Mouse (Mus musculus) heart, embryonic 13.5 days (tissue): ENCODE results near the gene Mycn. TPM values are rescaled to one million over a fixed set of nuclear protein-coding genes. Genes with fewer than 3 reads are reported as not detected.

Experiments used
- ATAC-seq: fragments of 200-750 bp; cut with Nextera tagmentation; 2 replicates; pipeline ENCODE4 v1.8.0; 2017; ENCODE audit warnings: moderate TSS enrichment; ENCODE audit not compliant: insufficient number of reproducible peaks, low FRiP score, low TSS enrichment; ENCODE audit errors: extremely low read depth
- H3K27ac ChIP-seq: fragments of 300-500 bp; sonication (generic); replicated peaks from 2 replicates; pipeline ENCODE4 v1.5.1; 2015; ENCODE audit warnings: moderate library complexity, mild to moderate bottlenecking, inconsistent platforms
- H3K27me3 ChIP-seq: fragments of 300-500 bp; sonication (generic); replicated peaks from 2 replicates; pipeline ENCODE4 v1.6.1; 2015; ENCODE audit warnings: mild to moderate bottlenecking, inconsistent platforms
- H3K36me3 ChIP-seq: fragments of 300-500 bp; sonication (generic); 2 replicates; pipeline ENCODE4 v1.6.1; 2015; ENCODE audit warnings: mild to moderate bottlenecking, inconsistent platforms
- H3K4me1 ChIP-seq: fragments of 300-500 bp; sonication (generic); 2 replicates; pipeline ENCODE4 v1.6.1; 2015; ENCODE audit warnings: inconsistent platforms
- H3K4me2 ChIP-seq: fragments of 300-500 bp; sonication (generic); 2 replicates; pipeline ENCODE4 v1.6.1; 2015; ENCODE audit warnings: inconsistent platforms, mild to moderate bottlenecking, moderate library complexity
- H3K4me3 ChIP-seq: fragments of 300-500 bp; sonication (generic); 2 replicates; pipeline ENCODE4 v1.5.1; 2015; ENCODE audit warnings: moderate library complexity, mild to moderate bottlenecking, inconsistent platforms
- H3K9ac ChIP-seq: fragments of 300-500 bp; sonication (generic); 2 replicates; pipeline ENCODE4 v1.6.1; 2015; ENCODE audit warnings: inconsistent platforms, mild to moderate bottlenecking, moderate library complexity
- H3K9me3 ChIP-seq: fragments of 300-500 bp; sonication (generic); 2 replicates; pipeline ENCODE4 v1.6.1; 2016; ENCODE audit warnings: inconsistent platforms
- WGBS: fragments of 180-500 bp; shearing (Covaris S2); methylation state at CpG from one replicate; pipeline ENCODE4 v1.1.7; 2015; ENCODE audit warnings: mixed read lengths; 5-methylcytosine and 5-hydroxymethylcytosine counted together
- polyA plus RNA-seq: library from polyadenylated mRNA; unstranded; fragments of >200 nt; fragmentation: Nextera tagmentation; extraction: Ambion mirVana; gene quantifications from 2 replicates; pipeline ENCODE4 v1.2.1, GENCODE M21; 2015

Gene Mycn
- polyA plus RNA-seq, result 45.4 and 52.2 TPM in 2 replicates

DNA sequence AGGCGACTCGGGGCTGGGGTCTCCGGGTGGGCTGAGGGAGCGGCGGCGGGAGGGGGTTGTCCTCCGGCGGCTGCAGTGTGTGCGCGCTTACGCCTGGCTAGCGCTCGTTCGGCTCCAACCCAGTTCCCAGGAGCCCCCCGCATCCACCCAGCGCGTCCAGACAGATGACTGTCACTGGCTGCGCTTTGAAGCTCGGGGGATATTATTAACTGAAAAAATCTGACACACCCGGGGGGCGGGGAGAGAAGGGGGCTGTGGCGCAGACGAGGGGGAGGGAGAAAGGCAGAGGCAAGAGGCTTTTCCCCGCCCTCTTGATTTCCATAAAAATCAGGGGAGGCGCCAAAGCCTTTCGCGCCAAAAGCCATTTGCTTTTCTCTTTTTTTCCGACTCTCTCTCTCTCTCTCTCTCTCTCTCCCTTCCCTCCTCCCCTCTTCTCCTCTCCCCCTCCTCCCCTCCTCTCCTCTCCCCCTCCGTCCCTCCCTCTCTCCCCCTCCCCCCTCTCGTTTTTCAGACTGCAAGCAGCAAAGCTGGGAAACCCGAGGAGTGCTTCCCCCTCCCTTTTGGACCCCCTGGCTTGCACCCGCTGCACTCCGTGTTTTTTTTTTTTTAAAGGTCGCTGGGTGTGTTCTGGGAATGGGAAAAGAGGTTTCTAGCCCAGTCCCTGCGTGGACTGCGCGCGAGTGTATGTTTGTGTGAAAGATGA lies at the start of gene Mycn:
Gene Mycn (minus strand): TSS at position 254 of the 703 bp plus-strand sequence.
- Histone ChIP-seq H3K9me3 (no peaks in the 10 kb centered on the region), H3K4me3 (peak within 1 kb of the TSS; percentile 78), H3K36me3 (peaks cover 18% of the 10 kb centered on the region), H3K4me2 (peak within 1 kb of the TSS; percentile 86), H3K9ac (peak within 1 kb of the TSS; percentile 94), H3K27me3 (no peaks in the 10 kb centered on the region; the same call in 1 of the 2 replicates), H3K4me1 (peaks cover 41% of the 10 kb centered on the region), H3K27ac (peak within 1 kb of the TSS; percentile 87)
- 0% methylated on average over 38 of the region's 38 CpGs for WGBS
- peak; percentile 62; the same call in 1 of the 2 replicates for ATAC-seq

DNA sequence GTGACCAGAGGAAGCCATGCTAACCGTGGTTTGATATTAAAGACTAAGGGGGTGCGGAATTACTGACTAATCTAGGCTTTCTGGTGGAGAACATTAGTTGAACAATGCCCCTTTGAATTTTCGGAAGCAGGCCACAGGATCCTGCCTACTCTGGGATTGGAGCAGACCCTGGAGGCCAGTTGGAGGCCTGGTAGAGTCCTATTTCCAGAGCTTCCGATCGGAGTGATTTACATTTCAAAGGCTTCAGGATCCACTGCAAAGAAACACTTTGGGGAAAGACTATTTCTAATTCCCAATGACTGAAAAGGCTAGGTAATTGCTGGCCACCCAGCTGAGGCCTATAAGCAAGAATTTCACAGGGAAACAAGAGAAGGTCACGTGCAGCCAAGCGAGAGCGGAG lies 45.7 kb upstream of the Mycn start:
- H3K36me3 ChIP-seq, result no peaks in the 10 kb centered on the region
- H3K9ac ChIP-seq, result no peak overlapping the region
- H3K27ac ChIP-seq, result no peak overlapping the region
- no peak overlapping the region for H3K4me3 ChIP-seq
- no peaks in the 10 kb centered on the region for H3K27me3 ChIP-seq
- 81% methylated on average over 8 of the region's 8 CpGs for WGBS
- ATAC-seq, result no peak
- H3K4me1 ChIP-seq, result peaks cover 13% of the 10 kb centered on the region
- H3K4me2 ChIP-seq, result no peak overlapping the region
- no peaks in the 10 kb centered on the region for H3K9me3 ChIP-seq

DNA sequence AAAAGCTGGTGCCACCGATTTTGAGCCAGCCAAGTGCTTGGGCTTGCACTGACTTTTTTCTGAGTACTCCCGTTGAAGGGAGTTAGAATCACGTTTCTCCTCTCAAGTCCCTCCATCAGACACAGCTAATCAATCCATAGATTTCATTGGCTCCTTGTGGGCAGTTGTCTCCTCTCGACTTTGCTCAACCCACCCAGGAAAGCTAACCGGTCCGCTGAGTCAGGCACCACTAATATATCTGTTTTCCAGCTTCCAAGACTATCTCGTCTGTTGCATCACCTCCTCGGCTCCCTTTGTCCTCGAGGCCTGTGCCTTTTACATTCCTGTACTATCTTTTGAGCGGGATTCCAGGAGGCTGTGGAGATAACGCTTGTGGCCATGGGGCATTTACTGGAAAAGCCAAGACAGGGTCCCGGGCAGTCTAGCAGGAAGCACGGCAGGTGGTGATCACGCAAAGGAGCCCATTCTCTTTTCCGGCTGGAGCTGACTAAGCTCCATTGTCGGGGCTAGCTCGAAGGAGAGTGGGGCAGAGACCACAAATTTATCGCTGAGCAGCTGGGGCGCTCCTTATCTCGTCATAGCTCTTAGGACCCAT lies 45.0 kb upstream of the Mycn start:
- H3K27ac ChIP-seq, result no peak overlapping the region
- 26% methylated on average over 20 of the region's 20 CpGs for WGBS
- no peak for ATAC-seq

DNA sequence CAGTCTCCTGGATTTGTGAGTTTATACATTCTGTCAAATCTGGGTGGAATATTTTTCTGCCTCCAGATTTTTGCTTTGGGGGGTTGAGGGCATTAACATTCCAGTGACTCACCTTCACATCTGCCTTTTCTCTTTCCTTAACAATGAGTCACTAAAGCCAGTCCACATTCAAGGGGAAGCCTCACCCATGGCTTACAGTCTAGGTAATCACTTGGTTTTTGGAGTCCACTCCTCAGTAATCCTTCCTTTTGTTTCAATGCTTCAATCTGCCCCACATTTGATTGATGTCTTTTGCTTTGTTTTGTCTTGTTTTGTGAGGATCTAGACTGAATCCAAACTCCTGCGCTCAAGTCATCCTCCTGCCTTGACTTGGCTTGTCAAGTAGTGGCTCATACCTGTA lies 41.3 kb upstream of the Mycn start:
- H3K9ac ChIP-seq, result no peak overlapping the region
- H3K27me3 ChIP-seq, result no peaks in the 10 kb centered on the region
- H3K4me2 ChIP-seq, result no peak overlapping the region
- H3K4me3 ChIP-seq, result no peak overlapping the region
- H3K9me3 ChIP-seq, result no peaks in the 10 kb centered on the region
- H3K27ac ChIP-seq, result no peak overlapping the region
- no peak for ATAC-seq
- peaks cover 8% of the 10 kb centered on the region for H3K4me1 ChIP-seq
- 82% methylated on average over 1 of the region's 1 CpGs for WGBS
- H3K36me3 ChIP-seq, result no peaks in the 10 kb centered on the region

More for the DNA sequence above, 45.0 kb upstream of the Mycn start:
- no peaks in the 10 kb centered on the region for H3K36me3 ChIP-seq
- peaks cover 8% of the 10 kb centered on the region for H3K4me1 ChIP-seq
- H3K9ac ChIP-seq, result no peak overlapping the region
- H3K4me2 ChIP-seq, result peak overlapping the region; percentile 47
- H3K4me3 ChIP-seq, result no peak overlapping the region
- no peaks in the 10 kb centered on the region for H3K27me3 ChIP-seq
- no peaks in the 10 kb centered on the region for H3K9me3 ChIP-seq

DNA sequence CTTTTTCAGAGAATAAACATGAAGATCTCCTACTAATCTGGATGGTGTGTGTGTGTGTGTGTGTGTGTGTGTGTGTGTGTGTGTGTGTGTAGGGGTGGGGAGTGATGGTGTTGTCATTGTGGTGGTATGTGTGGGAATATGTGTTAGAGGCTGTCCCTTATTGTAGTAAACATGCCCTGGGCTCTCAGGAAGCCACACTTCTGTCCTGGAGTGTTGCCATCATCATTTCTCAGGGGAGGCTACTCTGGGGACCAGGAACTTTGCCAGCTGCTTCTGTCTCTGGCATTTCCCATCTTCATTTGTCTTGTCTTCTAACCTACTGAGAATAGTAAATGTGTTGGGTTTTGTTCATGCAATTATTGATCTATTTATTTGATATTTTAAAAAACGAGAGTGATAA lies 33.7 kb upstream of the Mycn start:
- 72% methylated on average over 1 of the region's 1 CpGs for whole genome bisulfite sequencing
- no peak overlapping the region for H3K27ac ChIP-seq
- no peak overlapping the region for H3K4me2 ChIP-seq
- no peak overlapping the region for H3K9ac ChIP-seq
- no peak overlapping the region for H3K4me3 ChIP-seq
- H3K4me1 ChIP-seq, result peaks cover 13% of the 10 kb centered on the region
- no peaks in the 10 kb centered on the region for H3K9me3 ChIP-seq
- H3K27me3 ChIP-seq, result no peaks in the 10 kb centered on the region
- H3K36me3 ChIP-seq, result no peaks in the 10 kb centered on the region
- no peak for ATAC-seq

DNA sequence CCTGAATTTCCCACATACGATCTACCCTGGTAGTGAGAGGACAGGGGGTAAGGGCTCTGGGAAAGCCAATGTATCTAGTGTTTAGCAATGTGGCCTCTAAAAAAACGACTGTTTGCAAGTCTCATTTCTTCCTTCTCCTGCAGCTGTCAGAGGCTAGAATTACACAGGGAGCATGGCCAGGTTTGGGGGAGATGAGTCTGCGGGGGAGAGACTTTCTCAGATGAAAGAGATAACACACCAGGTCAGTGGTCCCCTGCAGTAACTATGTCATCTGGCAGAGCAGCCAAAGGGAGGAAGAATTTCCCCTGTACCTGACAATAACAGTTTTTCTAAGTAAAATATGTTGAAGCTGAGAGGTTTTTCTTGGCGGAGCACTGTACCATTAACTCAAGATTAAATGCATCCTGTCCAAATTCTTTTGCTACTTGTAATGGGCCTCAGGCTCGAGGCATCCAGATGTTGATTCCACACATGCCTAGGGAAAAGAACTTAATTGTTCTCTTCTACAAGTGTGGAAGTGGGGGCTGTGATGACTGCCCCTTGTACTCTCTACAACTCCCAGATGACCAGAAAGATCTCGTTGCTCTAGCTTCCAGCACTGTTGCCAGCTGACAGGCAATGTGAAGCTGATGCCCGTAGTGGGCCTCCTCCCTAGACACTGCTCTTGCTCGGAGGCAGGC lies 31.2 kb upstream of the Mycn start:
- peaks cover 13% of the 10 kb centered on the region for H3K4me1 ChIP-seq
- WGBS, result 35% methylated on average over 8 of the region's 8 CpGs
- H3K36me3 ChIP-seq, result no peaks in the 10 kb centered on the region
- H3K9me3 ChIP-seq, result no peaks in the 10 kb centered on the region
- no peak overlapping the region for H3K9ac ChIP-seq
- H3K4me3 ChIP-seq, result no peak overlapping the region
- no peaks in the 10 kb centered on the region for H3K27me3 ChIP-seq
- peak overlapping the region; percentile 67 for H3K27ac ChIP-seq
- no peak for ATAC-seq
- H3K4me2 ChIP-seq, result no peak overlapping the region

DNA sequence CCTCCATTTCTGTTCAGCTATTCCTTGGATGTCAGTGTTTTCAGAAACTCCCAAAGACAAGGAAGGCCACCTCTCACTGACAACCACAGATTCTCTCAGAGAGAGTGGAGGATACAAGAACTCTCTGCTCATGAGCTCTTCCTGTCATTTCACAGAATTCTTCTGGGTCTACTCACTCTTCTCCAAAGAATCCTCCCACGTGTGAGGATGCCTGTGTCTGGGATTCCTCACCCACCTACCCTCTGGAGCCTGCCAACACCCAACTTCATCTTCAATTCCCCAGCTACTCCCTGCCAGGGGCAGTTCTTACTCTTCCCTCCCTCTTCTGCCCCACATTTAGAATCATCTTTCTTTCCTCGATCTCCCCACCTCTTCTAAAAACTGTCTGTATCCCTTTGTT lies 26.2 kb upstream of the Mycn start:
- 39% methylated on average over 2 of the region's 2 CpGs for WGBS
- H3K9ac ChIP-seq, result no peak overlapping the region
- no peak overlapping the region for H3K4me3 ChIP-seq
- H3K27me3 ChIP-seq, result no peaks in the 10 kb centered on the region
- H3K27ac ChIP-seq, result no peak overlapping the region
- no peak for ATAC-seq
- no peak overlapping the region for H3K4me2 ChIP-seq
- H3K9me3 ChIP-seq, result 0 out of 2 replicates have a peak, but pooled peaks cover 3% of the 10 kb centered on the region
- peaks cover 9% of the 10 kb centered on the region for H3K4me1 ChIP-seq
- H3K36me3 ChIP-seq, result no peaks in the 10 kb centered on the region

DNA sequence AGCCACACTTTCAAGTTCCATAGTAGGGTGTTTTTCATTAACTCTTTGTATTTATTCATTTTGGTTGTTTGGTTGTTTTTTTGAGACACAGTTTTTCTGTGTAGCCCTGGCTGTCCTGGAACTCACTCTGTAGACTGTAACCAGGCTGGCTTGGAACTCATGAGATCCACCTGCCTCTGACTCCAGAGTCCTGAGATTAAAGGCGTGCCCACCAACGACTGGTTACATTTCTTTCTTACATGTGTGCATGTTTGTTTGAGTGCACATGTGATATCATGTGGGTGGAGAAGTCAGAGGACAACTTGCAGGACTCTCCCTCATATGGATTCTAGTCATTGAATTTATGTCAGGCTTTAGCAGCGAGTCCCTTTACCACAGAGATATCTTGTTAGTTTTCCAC lies 23.1 kb upstream of the Mycn start:
- H3K9me3 ChIP-seq, result 0 out of 2 replicates have a peak, but pooled peaks cover 3% of the 10 kb centered on the region
- H3K4me1 ChIP-seq, result no peaks in the 10 kb centered on the region
- H3K9ac ChIP-seq, result no peak overlapping the region
- 82% methylated on average over 3 of the region's 3 CpGs for WGBS
- H3K4me3 ChIP-seq, result no peak overlapping the region
- H3K36me3 ChIP-seq, result no peaks in the 10 kb centered on the region
- H3K27ac ChIP-seq, result no peak overlapping the region
- no peak overlapping the region for H3K4me2 ChIP-seq
- no peaks in the 10 kb centered on the region for H3K27me3 ChIP-seq
- ATAC-seq, result no peak

DNA sequence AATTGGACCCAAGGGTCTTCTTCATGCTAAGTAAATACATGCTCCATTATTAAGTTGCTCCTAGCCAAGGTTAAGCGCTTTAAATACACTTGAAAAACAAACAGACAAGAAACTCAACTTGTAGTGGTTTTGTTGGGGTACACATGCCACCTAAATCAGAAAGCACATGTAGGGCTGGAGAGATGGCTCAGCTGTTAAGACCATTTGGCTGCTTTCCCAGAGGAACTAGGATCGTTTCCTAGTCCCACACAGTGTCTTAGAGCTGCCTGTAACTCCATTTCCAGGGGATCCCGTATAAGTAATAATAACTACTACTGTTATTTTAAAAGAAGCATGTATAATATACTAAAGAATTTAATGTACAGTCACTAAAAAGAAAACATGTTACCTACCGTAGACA lies 5.9 kb upstream of the Mycn start:
- Histone ChIP-seq H3K4me3 (no peak overlapping the region), H3K27me3 (no peaks in the 10 kb centered on the region; the same call in 1 of the 2 replicates), H3K27ac (no peak overlapping the region), H3K9me3 (no peaks in the 10 kb centered on the region), H3K36me3 (no peaks in the 10 kb centered on the region), H3K9ac (no peak overlapping the region), H3K4me2 (no peak overlapping the region), H3K4me1 (peaks cover 21% of the 10 kb centered on the region)
- ATAC-seq, result no peak
- WGBS, result 69% methylated on average over 4 of the region's 4 CpGs

DNA sequence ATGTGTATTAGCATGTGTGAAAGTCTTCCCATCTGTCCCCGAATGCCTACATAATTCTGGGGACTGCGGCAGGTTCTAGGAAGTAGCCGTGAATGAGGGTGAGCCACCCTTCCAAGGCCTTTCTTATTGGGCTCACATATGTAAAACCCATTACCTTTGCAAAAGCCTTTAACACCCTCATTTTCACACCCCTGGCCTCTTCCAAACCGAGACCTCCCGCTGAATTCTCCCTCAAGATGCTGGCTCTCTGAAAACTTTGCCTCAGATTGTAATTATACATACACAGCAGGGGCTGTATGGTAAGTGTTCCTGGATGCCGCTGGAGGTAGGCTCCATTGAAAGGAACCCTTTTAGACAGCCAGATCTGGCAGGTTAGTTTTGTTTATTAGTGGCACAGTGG lies 1.6 kb upstream of the Mycn start:
- 44% methylated on average over 6 of the region's 6 CpGs for WGBS
- Histone ChIP-seq H3K9me3 (no peaks in the 10 kb centered on the region), H3K4me1 (peaks cover 29% of the 10 kb centered on the region), H3K9ac (peak overlapping the region; percentile 94; the same call in 1 of the 2 replicates), H3K4me2 (peak overlapping the region; percentile 86), H3K27ac (no peak overlapping the region), H3K4me3 (no peak overlapping the region), H3K27me3 (no peaks in the 10 kb centered on the region; the same call in 1 of the 2 replicates), H3K36me3 (peaks cover 9% of the 10 kb centered on the region)
- no peak for ATAC-seq

DNA sequence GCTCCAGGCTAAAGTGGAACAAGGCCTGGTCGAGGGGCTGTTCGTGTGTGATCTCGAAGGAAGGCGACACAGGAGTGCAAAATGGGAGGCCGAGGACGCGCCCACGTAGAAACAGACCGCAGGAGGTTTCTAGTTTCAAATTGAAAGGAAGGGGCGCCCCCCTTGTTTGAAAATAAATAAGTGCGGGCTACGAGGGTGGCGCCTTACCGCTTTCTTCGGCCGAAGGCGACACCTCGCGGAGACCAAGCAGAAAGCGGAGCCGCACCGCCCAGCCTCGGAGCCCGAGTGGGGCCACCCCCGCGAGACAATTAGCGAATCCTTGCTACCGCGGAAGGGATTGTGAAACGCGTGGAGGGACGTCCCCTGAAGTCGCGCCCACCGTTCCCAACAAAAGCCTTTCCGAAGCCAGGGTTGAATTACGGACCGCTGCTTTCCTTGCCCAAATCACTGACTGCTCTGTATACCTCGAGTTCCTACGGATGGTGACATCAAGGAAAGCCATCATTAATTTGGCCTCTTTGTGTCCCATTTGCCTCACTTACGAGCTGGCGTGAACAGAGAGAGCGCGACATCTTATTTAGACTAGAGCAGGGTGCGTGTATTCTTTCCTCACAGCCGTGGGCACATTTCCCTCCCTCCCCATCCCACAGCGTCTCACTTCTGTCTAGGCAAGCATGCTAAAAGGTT lies 793 bp upstream of the Mycn start:
- Histone ChIP-seq H3K4me2 (peak overlapping the region; percentile 86), H3K4me3 (peak overlapping the region; percentile 78), H3K4me1 (peaks cover 35% of the 10 kb centered on the region), H3K27me3 (no peaks in the 10 kb centered on the region; the same call in 1 of the 2 replicates), H3K9me3 (no peaks in the 10 kb centered on the region), H3K9ac (peak overlapping the region; percentile 94), H3K27ac (peak overlapping the region; percentile 87), H3K36me3 (peaks cover 11% of the 10 kb centered on the region)
- ATAC-seq, result 0 out of 2 replicates have a peak, but pooled peaks have one; percentile 3
- 1% methylated on average over 47 of the region's 47 CpGs for WGBS
